Mouse (Mus musculus): ENCODE results near the gene Slc6a17. TPM values are rescaled to one million over a fixed set of nuclear protein-coding genes. Genes with fewer than 3 reads are reported as not detected.

The Slc6a17 gene
- 2.7 and 2.8 TPM in 2 replicates for polyA plus RNA-seq (2015; fragmentation: Nextera tagmentation; extraction: Ambion mirVana)

DNA sequence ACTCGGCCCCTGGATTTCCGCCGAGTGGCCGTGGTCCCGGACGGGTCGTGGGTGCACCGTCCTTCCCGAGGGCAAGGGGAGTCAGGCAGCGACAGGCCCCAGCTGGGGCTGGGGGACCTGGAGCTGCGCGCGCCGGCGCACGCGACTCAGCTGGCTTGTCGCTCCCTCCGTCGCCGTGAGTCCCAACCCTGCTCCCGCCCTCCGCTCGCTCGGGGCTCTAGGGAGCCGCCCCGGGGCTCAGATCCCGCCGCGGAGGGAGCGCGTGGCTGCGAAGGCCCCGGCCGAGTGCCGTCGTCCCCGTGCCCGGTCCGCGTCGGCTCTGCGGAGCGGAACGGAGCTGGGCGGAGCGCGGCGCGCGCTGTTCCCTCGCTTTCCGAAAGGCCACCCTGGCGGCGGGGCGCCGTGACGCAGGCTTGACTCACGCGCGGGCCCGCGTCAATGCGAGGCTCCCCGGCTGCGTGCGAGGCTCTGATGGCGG lies at the start of gene Slc6a17:
TSS of gene Slc6a17 (minus strand) at position 388 of the 478 bp plus-strand sequence.
- under 1% methylated on average over 68 of the region's 68 CpGs for WGBS
- H3K9me3 ChIP-seq: no peaks in the 10 kb centered on the region
- peak; percentile 72 for ATAC-seq (ENCODE audit: borderline replicate concordance, extremely low read depth, low FRiP score, low TSS enrichment)
- H3K27ac ChIP-seq: no peak within 1 kb of the TSS
- peak within 1 kb of the TSS; percentile 52 for H3K4me3 ChIP-seq
- H3K36me3 ChIP-seq: no peaks in the 10 kb centered on the region
- H3K4me1 ChIP-seq: peaks cover 16% of the 10 kb centered on the region
- peaks cover 50% of the 10 kb centered on the region for H3K27me3 ChIP-seq
- H3K9ac ChIP-seq: peak within 1 kb of the TSS; percentile 50
- peak within 1 kb of the TSS; percentile 98 for H3K4me2 ChIP-seq

DNA sequence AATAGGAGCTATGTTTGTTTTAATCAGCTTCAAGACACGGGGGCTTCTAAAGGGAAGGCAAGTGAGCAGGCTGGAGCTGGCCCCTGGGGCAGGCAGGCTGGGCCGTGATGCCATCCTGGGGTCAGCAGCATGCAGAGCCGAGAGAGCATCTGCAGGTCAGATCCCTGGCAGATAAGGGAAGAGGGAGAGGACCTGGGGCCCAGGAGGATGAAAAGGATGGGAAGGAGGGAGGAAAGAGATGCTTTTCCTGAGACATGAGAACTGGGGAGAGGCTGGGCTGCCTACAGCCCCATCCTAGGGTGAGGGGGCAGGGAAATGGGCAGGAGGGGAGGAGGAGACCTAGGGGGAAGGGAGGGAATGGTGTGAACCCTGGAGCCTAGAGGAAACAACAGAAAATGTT lies 47.5 kb upstream of the Slc6a17 start:
- no peaks in the 10 kb centered on the region for H3K4me1 ChIP-seq
- 17% methylated on average over 3 of the region's 3 CpGs for WGBS
- no peak overlapping the region for H3K4me3 ChIP-seq
- ATAC-seq (ENCODE audit: borderline replicate concordance, extremely low read depth, low FRiP score, low TSS enrichment): no peak
- H3K4me2 ChIP-seq: no peak overlapping the region
- H3K9ac ChIP-seq: no peak overlapping the region
- H3K27me3 ChIP-seq: peaks cover 15% of the 10 kb centered on the region; the same call in 1 of the 2 replicates
- no peaks in the 10 kb centered on the region for H3K36me3 ChIP-seq
- no peak overlapping the region for H3K27ac ChIP-seq
- no peaks in the 10 kb centered on the region for H3K9me3 ChIP-seq

DNA sequence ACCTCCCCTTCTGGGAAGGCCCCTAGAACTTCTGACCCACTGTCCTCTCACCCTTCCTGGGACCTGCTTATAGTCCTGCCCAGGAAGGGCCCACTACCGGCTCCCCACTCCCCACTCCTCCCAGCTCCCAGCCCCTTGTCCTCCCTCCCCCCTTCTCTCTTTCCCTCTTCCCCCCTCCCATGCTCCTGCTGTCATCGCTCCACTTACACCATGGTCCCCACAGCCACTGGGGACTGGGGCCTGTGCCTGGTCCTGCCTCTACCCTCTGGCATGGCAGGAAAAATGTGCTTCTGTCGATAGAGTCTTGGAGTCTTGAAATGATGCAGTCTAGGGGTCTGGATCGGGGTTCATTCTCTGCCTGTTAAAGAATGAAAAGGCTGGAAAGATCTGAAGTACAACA lies 46.1 kb upstream of the Slc6a17 start:
- H3K27ac ChIP-seq: no peak overlapping the region
- H3K4me3 ChIP-seq: no peak overlapping the region
- H3K9ac ChIP-seq: no peak overlapping the region
- ATAC-seq (ENCODE audit: borderline replicate concordance, extremely low read depth, low FRiP score, low TSS enrichment): no peak
- no peaks in the 10 kb centered on the region for H3K36me3 ChIP-seq
- WGBS: 32% methylated on average over 4 of the region's 4 CpGs
- H3K4me2 ChIP-seq: no peak overlapping the region
- no peaks in the 10 kb centered on the region for H3K4me1 ChIP-seq
- H3K9me3 ChIP-seq: no peaks in the 10 kb centered on the region
- peaks cover 13% of the 10 kb centered on the region; the same call in 1 of the 2 replicates for H3K27me3 ChIP-seq

- ATAC-seq (ENCODE audit: borderline replicate concordance, extremely low read depth, low FRiP score, low TSS enrichment): no peak
- Histone ChIP-seq H3K4me1 (no peaks in the 10 kb centered on the region), H3K4me3 (no peak overlapping the region), H3K9me3 (no peaks in the 10 kb centered on the region), H3K36me3 (no peaks in the 10 kb centered on the region), H3K27me3 (peaks cover 5% of the 10 kb centered on the region; the same call in 1 of the 2 replicates), H3K4me2 (no peak overlapping the region), H3K9ac (no peak overlapping the region), H3K27ac (no peak overlapping the region)
- 71% methylated on average over 4 of the region's 4 CpGs for WGBS
Observed at GRCm38 (mm10) chr3:107562591-107562990, 44.8 kb upstream of the Slc6a17 start.

DNA sequence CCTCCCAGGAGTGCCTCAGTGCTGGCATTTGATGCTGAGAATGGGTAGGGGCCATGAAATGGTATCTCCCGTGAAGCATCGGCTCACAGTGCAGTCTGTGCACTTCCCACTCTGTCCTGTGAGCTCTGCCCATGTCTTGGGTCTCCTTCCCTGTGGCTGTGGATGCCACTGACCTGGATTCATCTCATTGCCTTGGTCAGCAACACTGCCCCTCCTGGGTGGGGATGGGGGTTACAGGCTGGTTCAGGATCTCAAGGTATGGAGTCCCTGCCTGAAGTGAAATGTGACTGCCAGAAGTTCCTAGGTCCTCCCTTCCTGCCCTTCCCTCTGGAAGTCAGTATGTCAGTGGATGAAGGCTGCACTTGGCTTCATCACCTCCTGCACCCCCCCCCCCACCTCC lies 44.3 kb upstream of the Slc6a17 start:
- Histone ChIP-seq H3K9me3 (no peaks in the 10 kb centered on the region), H3K27me3 (peaks cover 7% of the 10 kb centered on the region; the same call in 1 of the 2 replicates), H3K4me3 (no peak overlapping the region), H3K36me3 (no peaks in the 10 kb centered on the region), H3K27ac (no peak overlapping the region), H3K4me1 (no peaks in the 10 kb centered on the region), H3K4me2 (no peak overlapping the region), H3K9ac (no peak overlapping the region)
- ATAC-seq (ENCODE audit: borderline replicate concordance, extremely low read depth, low FRiP score, low TSS enrichment): no peak
- 73% methylated on average over 2 of the region's 2 CpGs for WGBS

- Histone ChIP-seq H3K4me2 (no peak overlapping the region), H3K27ac (no peak overlapping the region), H3K36me3 (no peaks in the 10 kb centered on the region), H3K9me3 (no peaks in the 10 kb centered on the region), H3K4me1 (no peaks in the 10 kb centered on the region), H3K27me3 (peaks cover 2% of the 10 kb centered on the region; the same call in 1 of the 2 replicates), H3K9ac (no peak overlapping the region), H3K4me3 (no peak overlapping the region)
- 12% methylated on average over 3 of the region's 3 CpGs for WGBS
- ATAC-seq (ENCODE audit: borderline replicate concordance, extremely low read depth, low FRiP score, low TSS enrichment): peak; percentile 60
Observed at GRCm38 (mm10) chr3:107559183-107559582, 41.4 kb upstream of the Slc6a17 start.

DNA sequence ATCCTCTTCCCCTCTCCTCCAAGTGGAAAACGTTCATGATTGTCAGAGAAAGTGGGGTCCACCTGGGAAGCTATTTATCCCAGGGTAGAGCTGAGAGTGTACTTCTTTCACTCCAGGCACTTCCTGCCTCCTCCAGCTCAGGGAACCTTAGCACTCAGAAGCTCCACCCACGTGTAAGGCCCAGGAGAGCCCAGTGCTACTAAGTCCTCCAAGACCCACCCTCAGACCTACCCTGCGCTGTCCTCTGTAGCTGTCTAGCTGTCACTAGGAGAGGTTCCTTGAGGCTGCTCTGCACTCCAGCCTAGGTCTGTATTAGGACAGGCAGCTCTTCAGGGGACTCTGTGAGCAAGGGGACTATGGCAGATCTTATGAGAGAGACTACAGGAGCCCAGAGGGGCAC lies 40.9 kb upstream of the Slc6a17 start:
- Histone ChIP-seq H3K9me3 (no peaks in the 10 kb centered on the region), H3K36me3 (no peaks in the 10 kb centered on the region), H3K4me3 (no peak overlapping the region), H3K9ac (no peak overlapping the region), H3K27ac (no peak overlapping the region), H3K27me3 (peaks cover 2% of the 10 kb centered on the region; the same call in 1 of the 2 replicates), H3K4me2 (no peak overlapping the region), H3K4me1 (no peaks in the 10 kb centered on the region)
- peak; percentile 28; the same call in 1 of the 2 replicates for ATAC-seq (ENCODE audit: borderline replicate concordance, extremely low read depth, low FRiP score, low TSS enrichment)
- WGBS: 23% methylated on average over 3 of the region's 3 CpGs

DNA sequence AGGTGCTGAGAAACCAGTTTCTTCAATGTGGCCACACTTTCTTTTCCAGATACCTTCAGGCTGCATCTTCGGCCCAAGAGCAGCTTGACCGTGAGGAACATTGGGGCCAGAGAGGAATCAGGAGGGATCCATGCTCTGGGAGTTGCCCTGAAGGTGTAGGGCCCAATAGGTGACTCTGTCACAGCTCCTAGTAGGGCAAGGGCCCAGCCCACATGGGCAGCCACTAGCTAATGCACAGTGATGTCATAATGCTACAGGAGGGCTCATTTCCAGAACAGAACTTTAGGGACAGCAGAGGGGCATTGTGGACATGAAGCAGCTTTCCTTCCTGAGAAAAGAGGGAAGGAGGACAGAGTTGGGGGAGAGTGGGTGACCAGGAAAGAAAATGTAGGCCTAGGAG lies 37.0 kb upstream of the Slc6a17 start, which contains the start of gene Ubl4b:
TSS of gene Ubl4b (minus strand) at position 232 of the 400 bp plus-strand sequence.
- Histone ChIP-seq H3K4me2 (no peak within 1 kb of the TSS), H3K27ac (no peak within 1 kb of the TSS), H3K36me3 (no peaks in the 10 kb centered on the region), H3K27me3 (peaks cover 2% of the 10 kb centered on the region; the same call in 1 of the 2 replicates), H3K4me3 (no peak within 1 kb of the TSS), H3K4me1 (no peaks in the 10 kb centered on the region), H3K9me3 (no peaks in the 10 kb centered on the region), H3K9ac (no peak within 1 kb of the TSS)
- ATAC-seq (ENCODE audit: borderline replicate concordance, extremely low read depth, low FRiP score, low TSS enrichment): no peak
- WGBS: 83% methylated on average over 2 of the region's 2 CpGs

- no peaks in the 10 kb centered on the region for H3K4me1 ChIP-seq
- H3K27me3 ChIP-seq: no peaks in the 10 kb centered on the region
- H3K9ac ChIP-seq: no peak overlapping the region
- no peaks in the 10 kb centered on the region for H3K36me3 ChIP-seq
- no peaks in the 10 kb centered on the region for H3K9me3 ChIP-seq
- 71% methylated on average over 17 of the region's 17 CpGs for WGBS
- no peak for ATAC-seq (ENCODE audit: borderline replicate concordance, extremely low read depth, low FRiP score, low TSS enrichment)
- H3K4me2 ChIP-seq: no peak overlapping the region
- no peak overlapping the region for H3K27ac ChIP-seq
- no peak overlapping the region for H3K4me3 ChIP-seq
Observed at GRCm38 (mm10) chr3:107550409-107551049, 32.7 kb upstream of the Slc6a17 start.

DNA sequence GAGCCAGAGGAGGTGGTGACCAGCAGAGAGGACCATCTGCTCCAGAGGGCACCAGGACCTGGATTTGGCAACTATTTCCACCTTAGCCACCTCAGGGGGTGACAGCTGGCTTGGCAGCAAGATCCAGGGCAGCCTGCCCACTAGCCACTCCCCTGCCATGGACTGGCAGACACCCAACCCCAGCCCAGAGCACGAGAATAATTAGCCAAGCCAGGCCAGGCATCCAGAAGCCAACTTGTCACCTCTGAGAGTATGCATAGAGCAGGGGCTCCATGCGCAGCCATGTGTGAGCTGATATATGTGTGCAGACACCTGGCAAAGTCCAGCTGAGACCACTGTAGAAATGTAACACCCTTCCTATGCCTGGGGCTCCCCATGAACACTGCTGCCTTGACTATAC lies 29.1 kb upstream of the Slc6a17 start:
- ATAC-seq (ENCODE audit: borderline replicate concordance, extremely low read depth, low FRiP score, low TSS enrichment): no peak

DNA sequence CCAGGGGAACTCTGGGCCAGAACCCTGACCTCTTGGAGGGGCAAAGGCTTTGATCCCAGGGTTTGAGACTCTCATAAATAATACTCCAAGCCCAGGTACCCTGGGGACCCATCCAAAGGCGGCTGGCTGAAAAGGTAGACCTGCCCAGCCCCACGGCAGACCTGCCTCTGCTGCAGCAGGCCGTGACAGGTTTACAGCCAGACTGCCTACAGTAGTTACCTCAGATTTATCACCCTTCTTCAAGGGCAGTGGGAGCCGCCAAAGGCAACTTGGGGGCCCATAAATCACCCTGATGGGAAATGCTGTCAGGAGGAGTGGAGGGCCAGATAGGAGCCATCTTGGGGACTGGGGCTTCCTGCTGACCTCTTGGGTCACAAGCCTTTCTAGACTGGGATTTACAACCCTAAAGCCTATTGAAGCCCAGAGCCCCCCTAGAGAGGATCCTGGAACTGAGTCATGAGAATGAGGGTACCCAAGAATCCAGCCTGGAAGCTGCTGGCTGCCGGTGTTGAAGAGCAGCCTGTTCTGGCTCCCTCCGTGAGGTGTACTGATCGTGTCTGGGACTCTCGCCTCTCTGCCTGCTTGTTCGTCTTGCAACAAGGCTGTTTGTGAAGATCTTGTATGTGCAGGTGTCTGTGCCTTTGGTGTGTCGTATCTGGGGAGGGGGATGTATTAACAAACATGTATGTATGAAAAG lies 28.0 kb upstream of the Slc6a17 start:
- WGBS: 63% methylated on average over 10 of the region's 10 CpGs
- Histone ChIP-seq H3K36me3 (no peaks in the 10 kb centered on the region), H3K4me3 (no peak overlapping the region), H3K9me3 (no peaks in the 10 kb centered on the region), H3K27ac (no peak overlapping the region), H3K9ac (no peak overlapping the region), H3K4me2 (no peak overlapping the region), H3K27me3 (0 out of 2 replicates have a peak, but pooled peaks cover under 1% of the 10 kb centered on the region), H3K4me1 (peaks cover 5% of the 10 kb centered on the region; the same call in 1 of the 2 replicates)
- ATAC-seq (ENCODE audit: borderline replicate concordance, extremely low read depth, low FRiP score, low TSS enrichment): no peak

More for the DNA sequence above, 29.1 kb upstream of the Slc6a17 start:
- Histone ChIP-seq H3K27me3 (no peaks in the 10 kb centered on the region), H3K4me1 (peaks cover 5% of the 10 kb centered on the region; the same call in 1 of the 2 replicates), H3K27ac (no peak overlapping the region), H3K9ac (no peak overlapping the region), H3K36me3 (no peaks in the 10 kb centered on the region), H3K4me2 (no peak overlapping the region), H3K9me3 (no peaks in the 10 kb centered on the region), H3K4me3 (no peak overlapping the region)
- 49% methylated on average over 2 of the region's 2 CpGs for WGBS

DNA sequence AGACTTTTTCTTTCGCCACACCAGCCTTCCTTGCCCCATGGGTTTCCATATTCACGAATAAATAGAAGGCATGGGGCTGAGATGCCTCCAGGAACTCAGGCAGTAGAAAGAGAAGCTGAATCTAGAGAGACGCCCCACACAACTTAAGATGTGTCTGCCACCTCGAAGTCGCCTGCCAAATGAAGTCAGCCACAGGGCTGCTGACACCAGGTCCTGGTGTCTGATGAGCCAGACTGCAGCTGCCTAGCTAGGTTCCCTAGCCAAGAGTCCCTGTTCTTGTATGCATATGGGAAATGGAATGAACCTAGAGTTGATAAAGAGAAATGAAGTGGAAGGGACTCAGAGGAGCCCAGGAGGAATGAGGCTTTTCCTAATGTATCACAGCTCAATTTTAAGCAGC lies 27.5 kb upstream of the Slc6a17 start:
- WGBS: 60% methylated on average over 5 of the region's 5 CpGs
- Histone ChIP-seq H3K4me3 (no peak overlapping the region), H3K4me2 (no peak overlapping the region), H3K27ac (no peak overlapping the region), H3K4me1 (peaks cover 5% of the 10 kb centered on the region; the same call in 1 of the 2 replicates), H3K27me3 (peaks cover 7% of the 10 kb centered on the region; the same call in 1 of the 2 replicates), H3K36me3 (no peaks in the 10 kb centered on the region), H3K9me3 (no peaks in the 10 kb centered on the region), H3K9ac (no peak overlapping the region)
- no peak for ATAC-seq (ENCODE audit: borderline replicate concordance, extremely low read depth, low FRiP score, low TSS enrichment)

All from lung, embryonic 15.5 days (tissue).